Mouse (Mus musculus) lung, adult 2 months (tissue): ENCODE results near the gene Cdkl1. TPM values are rescaled to one million over a fixed set of nuclear protein-coding genes. Genes with fewer than 3 reads are reported as not detected.

Experiments
- DNase-seq: peaks from one replicate; pipeline ENCODE4 v3.0.0; 2022
- H3K4me1 ChIP-seq: fragments of 200-500 bp; 2 replicates; pipeline ENCODE4 v1.6.1; 2011; ENCODE audit warnings: low read length; ENCODE audit not compliant: control insufficient read depth, insufficient read depth
- H3K4me3 ChIP-seq: fragments of 200-500 bp; replicated peaks from 2 replicates; pipeline ENCODE3; 2011; ENCODE audit warnings: low read depth, mild to moderate bottlenecking, control low read depth, low read length; ENCODE audit errors: extremely low read depth
- CTCF ChIP-seq: fragments of 200-500 bp; IDR thresholded peaks from 2 replicates; pipeline ENCODE4 v1.5.1; 2011; ENCODE audit warnings: mild to moderate bottlenecking, low read length, control low read depth; ENCODE audit not compliant: insufficient read depth
- POLR2A ChIP-seq: fragments of 200-500 bp; IDR thresholded peaks from 2 replicates; pipeline ENCODE4 v1.6.1; 2011; ENCODE audit warnings: low read depth, mild to moderate bottlenecking, control low read depth, low read length, borderline replicate concordance; ENCODE audit errors: extremely low read depth
- WGBS: fragments of 180-500 bp; shearing (Covaris S2); methylation state at CpG from one replicate; pipeline ENCODE4 v1.1.7; 2018; 5-methylcytosine and 5-hydroxymethylcytosine counted together
- polyA plus RNA-seq: library from polyadenylated mRNA; depleted of rRNA; stranded (reverse); fragments of >200 nt; gene quantifications from 2 replicates; pipeline ENCODE4 v1.2.3, GENCODE M21; 2012; rRNA removed

Cdkl1 gene
- polyA plus RNA-seq, 1 experiment: 1.8 TPM

DNA sequence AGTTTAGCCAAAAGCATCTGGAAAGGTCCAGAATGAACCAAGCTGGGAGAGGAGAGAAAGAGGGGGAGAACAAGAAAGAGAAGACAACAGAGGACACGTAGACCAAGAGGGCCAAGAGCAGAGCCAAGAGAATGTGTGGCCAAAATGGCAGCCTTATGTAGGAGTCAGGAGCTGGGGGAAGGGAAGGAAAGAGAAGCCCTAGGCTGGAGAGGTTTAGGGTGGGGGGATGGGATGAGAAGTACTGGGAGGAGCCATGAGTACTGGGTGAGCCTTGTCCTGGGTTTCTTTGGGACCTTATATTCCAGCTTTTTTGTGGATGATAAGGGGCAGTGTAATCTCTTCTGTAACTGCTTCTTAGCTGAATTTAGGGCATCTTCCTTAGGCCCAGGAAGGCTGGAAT is 61.8 kb downstream of the Cdkl1 start:
- no peak for DNase-seq
- Histone ChIP-seq H3K4me3 (no peak overlapping the region), H3K4me1 (peaks cover 4% of the 10 kb centered on the region)
- 93% methylated on average over 1 of the region's 1 CpGs for WGBS
- no peak for TF ChIP-seq POLR2A
- no peak for TF ChIP-seq CTCF

DNA sequence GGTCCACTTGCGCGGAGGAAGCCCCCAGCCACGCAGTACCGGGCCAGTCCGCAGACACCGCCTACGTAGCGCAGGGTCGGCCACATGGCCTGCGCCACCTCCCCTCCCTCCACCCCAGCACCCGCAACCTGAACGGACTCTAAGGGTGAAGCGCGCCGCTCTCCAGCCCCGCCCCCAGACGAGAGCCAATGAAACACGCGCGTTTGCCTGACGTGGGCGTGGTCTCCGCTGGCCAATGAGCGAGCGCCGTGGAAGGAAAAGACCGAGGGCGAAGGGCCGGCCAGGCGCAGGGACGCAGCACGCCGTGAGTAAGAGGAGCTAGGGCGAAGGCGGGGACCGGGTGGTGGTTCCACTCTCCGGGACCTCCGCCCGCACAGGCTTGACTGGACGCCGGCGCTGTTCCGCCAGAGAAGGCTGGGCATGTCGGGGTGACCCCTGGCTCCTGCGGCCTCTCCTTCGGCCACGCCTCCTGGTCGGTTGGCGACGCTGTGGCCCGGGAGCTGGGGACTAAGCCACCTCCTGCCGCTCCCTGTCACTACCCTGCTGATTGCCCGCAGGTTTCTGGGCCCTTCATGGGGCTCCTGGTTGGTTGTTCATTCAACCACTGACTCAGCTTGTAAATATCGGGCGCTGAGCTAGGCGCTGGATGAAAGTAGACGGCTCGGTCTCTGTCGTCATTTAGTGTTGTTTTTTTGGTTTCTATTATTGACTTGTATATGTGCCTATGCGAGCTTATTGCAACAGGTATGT is 66.2 kb downstream of the Cdkl1 start, which contains the start of the genes L2hgdh and Atp5s:
Gene L2hgdh, minus strand, starts transcription at position 163 of the 750 bp plus-strand sequence.
Gene Atp5s, plus strand, starts transcription at position 240 of the 750 bp plus-strand sequence.
- TF ChIP-seq CTCF (no peak), POLR2A (peak; percentile 91; the same call in 1 of the 2 replicates)
- DNase-seq: peak; percentile 96
- WGBS: under 1% methylated on average over 60 of the region's 60 CpGs
- Histone ChIP-seq H3K4me3 (peak within 1 kb of the TSS; percentile 49), H3K4me1 (peaks cover 4% of the 10 kb centered on the region)

DNA sequence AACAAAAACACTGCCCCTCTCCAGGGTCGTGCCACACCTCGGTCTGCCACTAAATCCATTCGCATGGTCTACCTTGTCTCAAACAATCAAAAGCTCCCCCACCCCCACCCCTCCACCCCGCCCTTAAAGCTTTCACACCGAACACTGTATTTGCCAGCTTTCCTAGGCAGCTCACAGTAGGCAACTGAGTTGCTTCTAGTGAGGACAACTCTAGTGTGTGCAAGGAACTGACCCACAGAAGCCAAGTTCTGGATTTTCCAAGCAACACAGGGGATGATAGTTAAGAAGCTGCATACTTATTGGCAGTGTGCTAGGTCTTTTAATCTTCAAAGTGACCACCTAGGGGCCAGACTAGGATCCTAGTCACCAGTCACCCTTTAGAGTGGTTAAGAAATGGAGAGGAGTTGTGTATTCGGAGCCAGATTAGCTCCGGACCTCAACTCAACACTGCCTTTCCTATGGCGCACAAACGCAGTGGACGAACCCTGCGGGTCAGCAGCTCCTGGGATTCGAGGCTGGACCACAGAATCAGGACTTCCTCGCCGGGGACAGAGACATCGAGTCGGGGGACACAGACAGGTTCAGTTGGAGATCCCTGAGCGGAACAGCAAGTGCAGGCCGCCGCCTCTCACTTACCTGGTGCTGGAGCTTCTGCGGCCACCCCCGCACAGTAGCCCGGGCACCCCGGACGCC is 66.9 kb downstream of the Cdkl1 start:
- peak overlapping the region; percentile 49 for H3K4me3 ChIP-seq
- TF ChIP-seq CTCF (no peak), POLR2A (no peak)
- peaks cover 4% of the 10 kb centered on the region for H3K4me1 ChIP-seq
- WGBS: 2% methylated on average over 24 of the region's 24 CpGs
- no peak for DNase-seq

DNA sequence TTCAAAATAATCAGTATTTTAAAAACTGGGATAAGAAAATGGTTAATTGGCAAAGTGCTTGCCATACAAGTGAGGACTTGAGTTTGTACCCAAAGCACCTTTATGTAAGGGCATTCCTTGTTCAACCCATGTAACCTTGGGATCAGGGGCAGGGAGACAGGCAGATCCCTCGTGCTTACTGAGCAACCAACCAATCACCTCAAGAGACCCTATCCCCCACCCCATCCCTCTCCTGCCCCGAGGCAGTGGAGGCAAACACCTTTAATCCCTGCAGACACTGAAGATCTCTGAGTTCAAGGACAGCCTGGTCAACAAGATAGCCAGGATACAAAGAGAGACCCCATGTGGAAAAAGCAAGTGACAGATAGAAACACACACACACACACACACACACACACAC is 67.7 kb downstream of the Cdkl1 start:
- 52% methylated on average over 2 of the region's 2 CpGs for WGBS
- H3K4me3 ChIP-seq: no peak overlapping the region
- peaks cover 4% of the 10 kb centered on the region for H3K4me1 ChIP-seq
- TF ChIP-seq POLR2A: no peak
- TF ChIP-seq CTCF: no peak
- no peak for DNase-seq

DNA sequence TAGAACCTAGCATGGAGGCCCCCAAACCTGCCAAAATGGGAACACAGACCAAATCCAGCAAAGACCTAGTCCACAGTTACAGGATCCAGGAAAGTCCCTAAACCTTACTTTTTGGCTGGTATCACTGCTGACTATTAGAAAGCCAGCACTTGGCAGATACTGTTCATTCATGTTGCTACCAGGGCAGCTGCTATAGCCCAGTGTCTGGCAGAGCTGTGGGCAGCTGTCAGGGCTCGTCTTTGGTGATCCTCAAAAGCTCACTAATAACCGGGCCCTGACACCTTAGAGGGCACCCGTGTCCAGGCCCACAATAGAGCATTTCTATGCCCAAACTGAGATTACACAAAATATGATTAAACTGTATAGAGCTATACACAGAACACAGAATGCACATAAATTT is 68.2 kb downstream of the Cdkl1 start:
- Histone ChIP-seq H3K4me1 (peaks cover 4% of the 10 kb centered on the region), H3K4me3 (no peak overlapping the region)
- 94% methylated on average over 3 of the region's 3 CpGs for WGBS
- no peak for DNase-seq
- no peak for TF ChIP-seq CTCF
- TF ChIP-seq POLR2A: no peak

DNA sequence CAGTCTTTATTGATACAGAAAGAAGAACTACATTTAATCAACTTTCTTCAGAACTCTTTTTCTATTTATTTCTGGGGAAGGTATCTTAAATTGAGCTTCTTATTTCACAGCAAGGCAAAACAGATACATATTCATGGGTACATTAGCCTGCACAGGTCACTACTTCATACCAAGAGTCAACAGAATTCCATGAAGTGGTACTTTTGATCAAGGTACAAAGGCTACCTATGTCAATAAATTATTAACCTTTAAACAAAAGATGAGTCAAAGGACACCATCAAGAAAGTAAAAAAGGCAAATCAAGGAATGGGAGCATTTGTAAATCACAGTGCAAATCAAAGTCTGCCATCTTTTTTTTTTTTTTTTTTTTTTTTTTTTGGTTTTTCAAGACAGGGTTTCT is 77.4 kb downstream of the Cdkl1 start:
- Histone ChIP-seq H3K4me1 (no peaks in the 10 kb centered on the region), H3K4me3 (no peak overlapping the region)
- TF ChIP-seq CTCF: no peak
- TF ChIP-seq POLR2A: no peak
- no peak for DNase-seq

DNA sequence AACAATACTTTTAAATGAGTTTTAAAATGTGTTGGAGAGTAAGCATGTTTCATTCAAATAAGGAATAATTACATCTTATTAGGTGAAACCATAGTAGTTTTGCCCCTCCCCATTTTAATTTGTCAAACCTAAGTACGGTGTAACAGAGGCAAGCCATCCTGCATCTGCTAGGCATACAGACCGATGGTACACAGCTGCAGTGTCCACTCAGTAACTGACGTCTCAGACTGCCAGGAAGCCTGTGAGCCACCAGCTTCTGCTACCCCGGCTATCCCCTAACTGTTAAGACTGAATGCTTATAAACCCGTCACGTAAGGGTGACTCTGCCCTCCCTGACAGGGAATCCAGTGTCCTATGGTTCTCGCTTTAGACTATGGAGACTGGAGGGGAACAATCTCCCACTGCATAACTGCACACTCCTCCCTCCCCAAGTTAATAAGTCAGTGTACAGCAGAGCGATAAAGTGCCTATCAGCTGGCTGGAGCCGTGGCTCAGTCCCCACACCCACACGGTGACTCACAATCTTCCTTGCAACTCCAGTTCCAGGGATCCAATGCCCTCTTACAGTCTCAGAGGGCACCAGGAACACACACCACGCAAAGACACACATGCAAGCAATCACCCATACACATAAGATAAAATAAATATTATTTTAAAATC is 86.1 kb downstream of the Cdkl1 start:
- 80% methylated on average over 11 of the region's 11 CpGs for WGBS
- DNase-seq: no peak
- TF ChIP-seq POLR2A (no peak), CTCF (no peak)
- no peaks in the 10 kb centered on the region for H3K4me1 ChIP-seq
- H3K4me3 ChIP-seq: no peak overlapping the region

DNA sequence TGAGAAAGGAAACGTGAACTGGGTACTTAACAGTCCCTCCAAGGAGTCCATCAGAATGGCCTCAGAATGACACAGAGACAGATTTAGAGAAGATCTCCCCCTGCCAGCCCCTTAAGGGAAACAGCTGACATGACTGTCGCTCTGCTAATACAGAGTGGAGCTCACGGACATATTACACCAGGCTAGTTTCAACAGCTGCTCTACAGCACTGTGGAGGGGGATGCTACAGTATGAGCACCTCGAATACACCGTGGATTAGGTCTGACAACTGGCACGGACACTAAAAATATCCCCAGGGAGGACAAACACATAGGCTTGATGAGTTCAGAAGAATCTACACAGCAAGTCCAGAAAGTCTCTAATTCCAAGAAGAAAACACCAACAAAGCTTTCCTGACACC is 92.7 kb downstream of the Cdkl1 start:
- TF ChIP-seq CTCF: no peak
- TF ChIP-seq POLR2A: no peak
- WGBS: 87% methylated on average over 6 of the region's 6 CpGs
- no peak overlapping the region for H3K4me3 ChIP-seq
- DNase-seq: no peak
- no peaks in the 10 kb centered on the region for H3K4me1 ChIP-seq

Other genes starting within 250 kb of the Cdkl1 start
- 7.3 and 11.3 TPM in 2 replicates for gene Vcpkmt, start 208.2 kb downstream of the Cdkl1 start, polyA plus RNA-seq
- 17.6 and 25.1 TPM in 2 replicates for gene Sos2, start 109.4 kb downstream of the Cdkl1 start, polyA plus RNA-seq
- gene L2hgdh, start 66.4 kb downstream of the Cdkl1 start, polyA plus RNA-seq: 1.6 and 3.9 TPM in 2 replicates
- gene Atp5s, start 66.3 kb downstream of the Cdkl1 start, polyA plus RNA-seq: 12.4 and 14.2 TPM in 2 replicates
- 1.3 and 2.0 TPM in 2 replicates for gene Atl1, start 101.3 kb upstream of the Cdkl1 start, polyA plus RNA-seq
- gene Map4k5, start 101.9 kb upstream of the Cdkl1 start, polyA plus RNA-seq: 11.4 and 16.6 TPM in 2 replicates
- gene Sav1, start 195.7 kb upstream of the Cdkl1 start, polyA plus RNA-seq: 24.5 and 37.4 TPM in 2 replicates